In genomic region chr10:60747667-60748212, GRCm38 (mm10) we compare ENCODE assay signal across 13 mouse cellular contexts. TPM values are rescaled to one million over a fixed set of nuclear protein-coding genes. Genes with fewer than 3 reads are reported as not detected.
DNase-seq lines count a peak whose midpoint lies in the region; ATAC-seq and TF ChIP-seq lines count a peak whose summit lies in the region.
"Had no signal": no experiment of that assay in that cellular context is flagged by ENCODE, and none has a peak within 500 bp of the region (broad histone marks: within the 10 kb centered on the region; RNA-seq: fewer than 3 reads in every experiment).

No protein-coding gene starts in this region.

- no peak for TF ChIP-seq CTCF in heart, adult 2 months (IDR thresholded peaks at IDR 0.05)
- no peak for TF ChIP-seq CTCF in stomach, postnatal 0 days (IDR thresholded peaks at IDR 0.05; ENCODE audit: low read depth)
- no peak for TF ChIP-seq CTCF in lung, adult 2 months (IDR thresholded peaks at IDR 0.05; ENCODE audit: insufficient read depth, low read length)

- no peaks in the 10 kb centered on the region for H3K79me2 ChIP-seq in heart, adult 2 months (replicated peaks; ENCODE audit: control insufficient read depth, insufficient read depth, low read length)

- ATAC-seq in stomach, embryonic 16.5 days (ENCODE audit: insufficient read depth, low FRiP score) = no peak
- no peak for ATAC-seq in stomach, postnatal 0 days (ENCODE audit: low FRiP score, low TSS enrichment)
- ATAC-seq in limb, embryonic 12.5 days (ENCODE audit: insufficient number of reproducible peaks, insufficient read depth, low FRiP score, low TSS enrichment, low read depth) = no peak
- ATAC-seq in frontal cortex, adult (ENCODE audit: low TSS enrichment) = no peak
- ATAC-seq in megakaryocyte progenitor cell, adult 5-6 weeks (replicated peaks; ENCODE audit: poor library complexity) = no peak
- ATAC-seq: activated CD4-positive, CD25-positive, alpha-beta regulatory T cell, adult 4 months; intestine, postnatal 0 days had no signal

- no peak overlapping the region for H3K9ac ChIP-seq in heart, adult 2 months (ENCODE audit: low read depth, low read length)
- H3K9ac ChIP-seq in stomach, embryonic 16.5 days (ENCODE audit: low read length) = peak overlapping the region; percentile 18; the same call in 1 of the 2 replicates
- H3K9ac ChIP-seq in stomach, postnatal 0 days (ENCODE audit: low read length) = no peak overlapping the region; the same call in 1 of the 2 replicates
- peak overlapping the region; percentile 14; the same call in 1 of the 2 replicates for H3K9ac ChIP-seq in limb, embryonic 12.5 days (replicated peaks)
- H3K9ac ChIP-seq: liver, embryonic 13.5 days had no signal

- intact Hi-C loops in heart, adult 2 months (cut with DNase I) = no loop called here

- H3K27me3 ChIP-seq in heart, adult 2 months (ENCODE audit: control insufficient read depth, insufficient read depth, low read length) = no peaks in the 10 kb centered on the region
- H3K27me3 ChIP-seq in stomach, embryonic 16.5 days (ENCODE audit: control insufficient read depth, insufficient read depth, low read length) = no peaks in the 10 kb centered on the region
- no peaks in the 10 kb centered on the region for H3K27me3 ChIP-seq in stomach, postnatal 0 days (ENCODE audit: control insufficient read depth, insufficient read depth, low read length)
- H3K27me3 ChIP-seq in limb, embryonic 12.5 days = no peaks in the 10 kb centered on the region
- H3K27me3 ChIP-seq: CH12.LX; liver, embryonic 13.5 days had no signal

- WGBS in heart, adult 2 months = 92% methylated on average over 6 of the region's 6 CpGs
- WGBS in stomach, embryonic 16.5 days = 87% methylated on average over 6 of the region's 6 CpGs
- WGBS in stomach, postnatal 0 days = 86% methylated on average over 6 of the region's 6 CpGs
- 67% methylated on average over 6 of the region's 6 CpGs for WGBS in limb, embryonic 12.5 days
- WGBS in lung, adult 2 months = 80% methylated on average over 6 of the region's 6 CpGs

- no peak overlapping the region for H3K4me3 ChIP-seq in heart, adult 2 months
- no peak overlapping the region for H3K4me3 ChIP-seq in stomach, embryonic 16.5 days (replicated peaks; ENCODE audit: low read length)
- H3K4me3 ChIP-seq in stomach, postnatal 0 days (ENCODE audit: low read depth, low read length) = no peak overlapping the region
- no peak overlapping the region for H3K4me3 ChIP-seq in limb, embryonic 12.5 days (replicated peaks)
- no peak overlapping the region for H3K4me3 ChIP-seq in lung, adult 2 months (replicated peaks; ENCODE audit: extremely low read depth, low read depth, low read length)
- H3K4me3 ChIP-seq: liver, embryonic 13.5 days had no signal

- no peak for TF ChIP-seq POLR2A in heart, adult 2 months (IDR thresholded peaks at IDR 0.05; ENCODE audit: insufficient read depth, low read depth, low read length)
- no peak for TF ChIP-seq POLR2A in lung, adult 2 months (IDR thresholded peaks at IDR 0.05; ENCODE audit: borderline replicate concordance, extremely low read depth, low read depth, low read length)

- DNase-seq in heart, adult 2 months = peak; percentile 43 to 44
- DNase-seq in heart, adult 8-10 months (ENCODE audit: low spot score) = no peak
- DNase-seq in stomach, postnatal 0 days (ENCODE audit: low spot score) = no peak
- no peak for DNase-seq in lung, adult 2 months
- DNase-seq: liver, embryonic 13.5 days; right cerebral cortex, postnatal 4 days had no signal

- H3K36me3 ChIP-seq in heart, adult 2 months (ENCODE audit: control insufficient read depth, insufficient read depth, low read length) = no peaks in the 10 kb centered on the region
- H3K36me3 ChIP-seq in stomach, embryonic 16.5 days (ENCODE audit: control insufficient read depth, insufficient read depth, low read length) = no peaks in the 10 kb centered on the region
- H3K36me3 ChIP-seq in stomach, postnatal 0 days (ENCODE audit: control insufficient read depth, insufficient read depth, low read length) = no peaks in the 10 kb centered on the region
- H3K36me3 ChIP-seq in limb, embryonic 12.5 days = peaks cover 3% of the 10 kb centered on the region; the same call in 1 of the 2 replicates
- H3K36me3 ChIP-seq: liver, embryonic 13.5 days had no signal

- no peak overlapping the region for H3K27ac ChIP-seq in heart, adult 2 months
- H3K27ac ChIP-seq in stomach, embryonic 16.5 days (ENCODE audit: low read length) = no peak overlapping the region
- no peak overlapping the region for H3K27ac ChIP-seq in stomach, postnatal 0 days (replicated peaks)
- peak overlapping the region; percentile 2; the same call in 1 of the 2 replicates for H3K27ac ChIP-seq in limb, embryonic 12.5 days
- H3K27ac ChIP-seq: liver, embryonic 13.5 days had no signal

- H3K4me1 ChIP-seq in heart, adult 2 months (ENCODE audit: control insufficient read depth, insufficient read depth, low read length) = peaks cover 2% of the 10 kb centered on the region
- H3K4me1 ChIP-seq in stomach, embryonic 16.5 days (ENCODE audit: control insufficient read depth, insufficient read depth, low read length) = no peaks in the 10 kb centered on the region
- H3K4me1 ChIP-seq in stomach, postnatal 0 days (replicated peaks; ENCODE audit: control insufficient read depth, insufficient read depth) = peaks cover 3% of the 10 kb centered on the region
- peaks cover 24% of the 10 kb centered on the region for H3K4me1 ChIP-seq in limb, embryonic 12.5 days (replicated peaks)
- peaks cover 5% of the 10 kb centered on the region; the same call in 1 of the 2 replicates for H3K4me1 ChIP-seq in lung, adult 2 months (ENCODE audit: control insufficient read depth, insufficient read depth, low read length)

- no peaks in the 10 kb centered on the region for H3K9me3 ChIP-seq in stomach, embryonic 16.5 days (replicated peaks; ENCODE audit: control insufficient read depth, low read length)
- H3K9me3 ChIP-seq in stomach, postnatal 0 days (ENCODE audit: control insufficient read depth, low read length) = no peaks in the 10 kb centered on the region
- H3K9me3 ChIP-seq in limb, embryonic 12.5 days = no peaks in the 10 kb centered on the region
- H3K9me3 ChIP-seq: liver, embryonic 13.5 days had no signal

- no peak for TF ChIP-seq EP300 in heart, adult 2 months (IDR thresholded peaks at IDR 0.05; ENCODE audit: insufficient read depth, low read depth, low read length)
- TF ChIP-seq EP300 in stomach, postnatal 0 days (optimal IDR thresholded peaks at IDR 0.05) = no peak

- H3K4me2 ChIP-seq in stomach, embryonic 16.5 days (ENCODE audit: low read depth, low read length) = no peak overlapping the region
- H3K4me2 ChIP-seq in stomach, postnatal 0 days (replicated peaks; ENCODE audit: low read depth) = no peak overlapping the region
- no peak overlapping the region for H3K4me2 ChIP-seq in limb, embryonic 12.5 days
- H3K4me2 ChIP-seq: liver, embryonic 13.5 days had no signal

RNA-seq across cellular contexts. Expression of gene Slc29a3, which starts 4.9 kb away (rescaled TPM):
- 1 to 10 TPM; 4.1 to 5.6 TPM for total RNA-seq in heart, adult 2 months (2021)
- polyA plus RNA-seq in heart, adult 2 months (2012; rRNA removed) = 3.9 and 4.9 TPM in 2 replicates
- 1 to 10 TPM; 3.5 to 4.9 (median 3.8) TPM for total RNA-seq in heart, adult 8-10 months (2022)
- polyA plus RNA-seq in stomach, embryonic 16.5 days (2015; fragmentation: Nextera tagmentation; extraction: Ambion mirVana) = 6.9 and 9.6 TPM in 2 replicates
- polyA plus RNA-seq in stomach, postnatal 0 days (2015; fragmentation: Nextera tagmentation; extraction: Ambion mirVana) = 3.4 and 5.8 TPM in 2 replicates
- 9.4 and 9.6 TPM in 2 replicates for polyA plus RNA-seq in limb, embryonic 12.5 days (2016; fragmentation: Nextera tagmentation; extraction: Ambion mirVana)
- 8.0 and 10.0 TPM in 2 replicates for polyA plus RNA-seq in lung, adult 2 months (2012; rRNA removed)
- 34.4 and 42.0 TPM in 2 replicates for total RNA-seq in megakaryocyte progenitor cell, adult 5-6 weeks (2015)
- 12.2 and 12.5 TPM in 2 replicates for total RNA-seq in megakaryocyte progenitor cell, adult 5-6 weeks (2017)

RNA-seq across cellular contexts. Expression of gene Cdh23, which starts 51.5 kb away (rescaled TPM):
- 1 to 10 TPM; 4.7 to 7.7 TPM for total RNA-seq in heart, adult 2 months (2021)
- 5.3 and 7.0 TPM in 2 replicates for polyA plus RNA-seq in heart, adult 2 months (2012; rRNA removed)
- total RNA-seq in heart, adult 8-10 months (2022) = 1 to 10 TPM; 5.5 to 7.6 (median 5.6) TPM
- polyA plus RNA-seq in stomach, embryonic 16.5 days (2015; fragmentation: Nextera tagmentation; extraction: Ambion mirVana) = 0.44 and 0.53 TPM in 2 replicates
- 0.11 and 0.18 TPM in 2 replicates for polyA plus RNA-seq in stomach, postnatal 0 days (2015; fragmentation: Nextera tagmentation; extraction: Ambion mirVana)
- polyA plus RNA-seq in limb, embryonic 12.5 days (2016; fragmentation: Nextera tagmentation; extraction: Ambion mirVana) = 0.34 and 0.45 TPM in 2 replicates
- polyA plus RNA-seq in lung, adult 2 months (2012; rRNA removed) = 0.50 and 0.78 TPM in 2 replicates
- total RNA-seq in megakaryocyte progenitor cell, adult 5-6 weeks (2015) = 0.07 and 0.22 TPM in 2 replicates
- 0.03 and 0.21 TPM in 2 replicates for total RNA-seq in megakaryocyte progenitor cell, adult 5-6 weeks (2017)

Comparison
In these comparisons a context has a peak if more than half of its experiments do, and no peak if none do; other contexts are left out.
1. DNase-seq: peak in heart, adult 2 months (2 of 2); none in heart, adult 8-10 months (single experiment), stomach, postnatal 0 days (single experiment) and lung, adult 2 months (single experiment).
2. H3K9ac ChIP-seq: peak in stomach, embryonic 16.5 days (single experiment) and limb, embryonic 12.5 days (single experiment); none in heart, adult 2 months (single experiment) and stomach, postnatal 0 days (single experiment).